Mouse (Mus musculus): Measurements from ENCODE around the gene Notum. TPM values are rescaled to one million over a fixed set of nuclear protein-coding genes. Genes with fewer than 3 reads are reported as not detected.

Notum gene
- polyA plus RNA-seq, 1 experiment from 2014 or later = 0.91 TPM

- peak within 1 kb of the TSS; percentile 90 for H3K27ac ChIP-seq
- no peaks in the 10 kb centered on the region for H3K9me3 ChIP-seq
- peaks cover 26% of the 10 kb centered on the region for H3K4me1 ChIP-seq (replicated peaks)
- peak; percentile 97 for ATAC-seq (ENCODE audit: low FRiP score)
- H3K9ac ChIP-seq = peak within 1 kb of the TSS; percentile 80
- WGBS = 1% methylated on average over 83 of the region's 83 CpGs
- H3K4me2 ChIP-seq = peak within 1 kb of the TSS; percentile 87
- H3K4me3 ChIP-seq = peak within 1 kb of the TSS; percentile 63
- peaks cover 20% of the 10 kb centered on the region for H3K36me3 ChIP-seq
- H3K27me3 ChIP-seq = no peaks in the 10 kb centered on the region
Observed at GRCm38 (mm10) chr11:120672687-120673593, 12.0 kb upstream of the Notum start, which contains the start of gene Aspscr1. Aspscr1 (plus strand) TSS chr11:120672973.

- no peak overlapping the region for H3K4me2 ChIP-seq
- H3K9me3 ChIP-seq = no peaks in the 10 kb centered on the region
- H3K36me3 ChIP-seq = no peaks in the 10 kb centered on the region
- no peaks in the 10 kb centered on the region; the same call in 1 of the 2 replicates for H3K4me1 ChIP-seq (replicated peaks)
- 7% methylated on average over 3 of the region's 3 CpGs for WGBS
- 0 out of 2 replicates have a peak overlapping the region, but pooled peaks have one; percentile 43 for H3K9ac ChIP-seq
- no peak for ATAC-seq (ENCODE audit: low FRiP score)
- peaks cover 39% of the 10 kb centered on the region for H3K27me3 ChIP-seq
- H3K4me3 ChIP-seq = no peak overlapping the region
- no peak overlapping the region for H3K27ac ChIP-seq
Observed at GRCm38 (mm10) chr11:120666617-120667016, 5.6 kb upstream of the Notum start.

GRCm38 (mm10) chr11:120665406-120665805, 4.4 kb upstream of the Notum start:
- Histone ChIP-seq H3K4me2 (no peak overlapping the region), H3K27me3 (peaks cover 51% of the 10 kb centered on the region), H3K36me3 (no peaks in the 10 kb centered on the region), H3K4me1 (replicated peaks) (peaks cover 9% of the 10 kb centered on the region), H3K9me3 (no peaks in the 10 kb centered on the region), H3K9ac (no peak overlapping the region), H3K27ac (no peak overlapping the region), H3K4me3 (no peak overlapping the region)
- ATAC-seq (ENCODE audit: low FRiP score) = no peak
- 68% methylated on average over 3 of the region's 3 CpGs for WGBS

GRCm38 (mm10) chr11:120663714-120664113, 2.7 kb upstream of the Notum start:
- peaks cover 21% of the 10 kb centered on the region for H3K4me1 ChIP-seq (replicated peaks)
- no peaks in the 10 kb centered on the region for H3K9me3 ChIP-seq
- no peak overlapping the region for H3K9ac ChIP-seq
- no peak overlapping the region for H3K4me3 ChIP-seq
- H3K4me2 ChIP-seq = no peak overlapping the region
- peaks cover 68% of the 10 kb centered on the region for H3K27me3 ChIP-seq
- no peak overlapping the region for H3K27ac ChIP-seq
- no peak for ATAC-seq (ENCODE audit: low FRiP score)
- WGBS = 70% methylated on average over 5 of the region's 5 CpGs
- no peaks in the 10 kb centered on the region for H3K36me3 ChIP-seq

- H3K9ac ChIP-seq = no peak overlapping the region
- H3K36me3 ChIP-seq = no peaks in the 10 kb centered on the region
- H3K9me3 ChIP-seq = no peaks in the 10 kb centered on the region
- H3K27me3 ChIP-seq = peaks cover 78% of the 10 kb centered on the region
- no peak overlapping the region for H3K27ac ChIP-seq
- H3K4me1 ChIP-seq (replicated peaks) = peaks cover 21% of the 10 kb centered on the region
- H3K4me3 ChIP-seq = no peak overlapping the region
- ATAC-seq (ENCODE audit: low FRiP score) = no peak
- 49% methylated on average over 6 of the region's 6 CpGs for WGBS
- H3K4me2 ChIP-seq = no peak overlapping the region
Observed at GRCm38 (mm10) chr11:120662759-120663158, 1.8 kb upstream of the Notum start.

- Histone ChIP-seq H3K27ac (no peak overlapping the region), H3K9ac (peak overlapping the region; percentile 51), H3K4me2 (peak overlapping the region; percentile 60), H3K36me3 (no peaks in the 10 kb centered on the region), H3K4me3 (peak overlapping the region; percentile 40), H3K27me3 (peaks cover 97% of the 10 kb centered on the region), H3K9me3 (no peaks in the 10 kb centered on the region), H3K4me1 (replicated peaks) (peaks cover 21% of the 10 kb centered on the region)
- ATAC-seq (ENCODE audit: low FRiP score) = 0 out of 2 replicates have a peak, but pooled peaks have one; percentile 17
- WGBS = under 1% methylated on average over 93 of the region's 95 CpGs
Observed at GRCm38 (mm10) chr11:120660301-120661075, 487 bp downstream of the Notum start.

GRCm38 (mm10) chr11:120659509-120660300, 1.3 kb downstream of the Notum start:
- H3K36me3 ChIP-seq = no peaks in the 10 kb centered on the region
- peaks cover 21% of the 10 kb centered on the region for H3K4me1 ChIP-seq (replicated peaks)
- ATAC-seq (ENCODE audit: low FRiP score) = no peak

GRCm38 (mm10) chr11:120658876-120659410, 2.0 kb downstream of the Notum start:
- no peak overlapping the region for H3K4me3 ChIP-seq
- peaks cover 94% of the 10 kb centered on the region for H3K27me3 ChIP-seq
- H3K9me3 ChIP-seq = no peaks in the 10 kb centered on the region
- peaks cover 21% of the 10 kb centered on the region for H3K4me1 ChIP-seq (replicated peaks)
- ATAC-seq (ENCODE audit: low FRiP score) = no peak
- H3K27ac ChIP-seq = no peak overlapping the region
- H3K4me2 ChIP-seq = no peak overlapping the region
- 4% methylated on average over 24 of the region's 24 CpGs for WGBS
- H3K36me3 ChIP-seq = no peaks in the 10 kb centered on the region
- no peak overlapping the region for H3K9ac ChIP-seq

More at GRCm38 (mm10) chr11:120659509-120660300, 1.3 kb downstream of the Notum start:
- peaks cover 91% of the 10 kb centered on the region for H3K27me3 ChIP-seq
- no peaks in the 10 kb centered on the region for H3K9me3 ChIP-seq
- no peak overlapping the region for H3K27ac ChIP-seq
- WGBS = 2% methylated on average over 50 of the region's 50 CpGs
- peak overlapping the region; percentile 51 for H3K9ac ChIP-seq
- H3K4me2 ChIP-seq = peak overlapping the region; percentile 60
- peak overlapping the region; percentile 40 for H3K4me3 ChIP-seq

GRCm38 (mm10) chr11:120657301-120657700, 3.7 kb downstream of the Notum start:
- H3K4me1 ChIP-seq (replicated peaks) = peaks cover 21% of the 10 kb centered on the region
- no peak overlapping the region for H3K4me3 ChIP-seq
- no peak overlapping the region for H3K4me2 ChIP-seq
- no peak for ATAC-seq (ENCODE audit: low FRiP score)
- WGBS = 84% methylated on average over 4 of the region's 4 CpGs
- H3K9me3 ChIP-seq = no peaks in the 10 kb centered on the region
- no peak overlapping the region for H3K9ac ChIP-seq
- no peak overlapping the region for H3K27ac ChIP-seq
- peaks cover 79% of the 10 kb centered on the region for H3K27me3 ChIP-seq
- H3K36me3 ChIP-seq = no peaks in the 10 kb centered on the region

- H3K4me2 ChIP-seq = no peak overlapping the region
- H3K27me3 ChIP-seq = peaks cover 61% of the 10 kb centered on the region
- H3K27ac ChIP-seq = no peak overlapping the region
- H3K36me3 ChIP-seq = no peaks in the 10 kb centered on the region
- WGBS = 88% methylated on average over 3 of the region's 3 CpGs
- H3K4me1 ChIP-seq (replicated peaks) = peaks cover 5% of the 10 kb centered on the region
- no peak overlapping the region for H3K4me3 ChIP-seq
- H3K9me3 ChIP-seq = no peaks in the 10 kb centered on the region
- no peak for ATAC-seq (ENCODE audit: low FRiP score)
- no peak overlapping the region for H3K9ac ChIP-seq
Observed at GRCm38 (mm10) chr11:120654741-120655140, 6.2 kb downstream of the Notum start.

GRCm38 (mm10) chr11:120651872-120652271, 9.1 kb downstream of the Notum start:
- Histone ChIP-seq H3K9me3 (no peaks in the 10 kb centered on the region), H3K27me3 (peaks cover 40% of the 10 kb centered on the region), H3K4me3 (no peak overlapping the region), H3K9ac (no peak overlapping the region), H3K27ac (no peak overlapping the region), H3K4me2 (no peak overlapping the region), H3K36me3 (no peaks in the 10 kb centered on the region), H3K4me1 (replicated peaks) (peaks cover 8% of the 10 kb centered on the region)
- no peak for ATAC-seq (ENCODE audit: low FRiP score)
- WGBS = 73% methylated on average over 3 of the region's 3 CpGs

Measured in hindbrain, embryonic 13.5 days (tissue).